Mouse (Mus musculus): Measurements from ENCODE around the gene Gimap4. TPM values are rescaled to one million over a fixed set of nuclear protein-coding genes. Genes with fewer than 3 reads are reported as not detected.

Gene Gimap4
- polyA plus RNA-seq, 1 experiment, result 0.53 TPM

- Histone ChIP-seq H3K4me3 (ENCODE audit: control insufficient read depth, low read depth, low read length) (no peak overlapping the region), H3K27me3 (ENCODE audit: control insufficient read depth, insufficient read depth, low read length) (no peaks in the 10 kb centered on the region), H3K4me1 (ENCODE audit: control insufficient read depth, insufficient read depth, low read length) (peaks cover 7% of the 10 kb centered on the region; the same call in 1 of the 2 replicates), H3K36me3 (ENCODE audit: control insufficient read depth, insufficient read depth, low read length) (no peaks in the 10 kb centered on the region), H3K27ac (ENCODE audit: control insufficient read depth, insufficient read depth, low read depth, low read length) (no peak overlapping the region)
- TF ChIP-seq CTCF (IDR thresholded peaks at IDR 0.05; ENCODE audit: control insufficient read depth, insufficient read depth, insufficient replicate concordance, low read depth, low read length) (no peak), POLR2A (IDR thresholded peaks at IDR 0.05; ENCODE audit: control insufficient read depth, low read depth, low read length) (no peak)
Measured at GRCm38 (mm10) chr6:48739780-48740055, 55.4 kb downstream of the Gimap4 start.

DNA sequence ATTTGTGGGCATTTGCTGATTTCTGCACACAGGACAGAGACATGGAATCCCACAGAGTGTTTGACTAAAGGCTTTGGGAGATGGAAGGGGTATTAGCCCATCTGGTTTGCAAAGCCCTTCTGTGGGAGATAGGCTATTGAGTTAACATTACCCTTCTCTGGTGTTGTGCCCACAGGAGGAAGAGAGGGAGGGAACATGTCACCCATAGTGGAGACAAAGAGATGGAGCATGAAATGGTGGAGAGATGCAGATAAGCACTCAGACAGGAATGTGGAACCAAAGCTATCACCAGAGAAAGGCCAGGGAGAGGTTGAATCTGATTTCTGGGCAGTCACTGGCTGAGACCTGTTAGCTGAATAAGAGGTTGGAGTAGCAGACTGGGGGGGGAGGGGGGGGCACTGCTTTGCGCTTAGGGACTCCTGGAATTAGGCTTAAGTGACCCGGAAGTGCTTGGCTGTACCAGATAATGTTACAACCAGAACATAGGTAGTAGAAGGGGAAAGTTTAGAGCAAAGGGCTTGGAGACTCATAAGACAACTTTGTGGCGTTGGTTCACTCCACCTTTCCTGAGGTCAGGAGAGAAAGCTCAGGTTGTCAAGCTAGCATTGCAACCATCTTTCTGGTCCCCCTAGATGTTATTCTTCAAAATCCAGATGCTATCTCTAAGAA, 56.3 kb downstream of the Gimap4 start:
- Histone ChIP-seq H3K4me1 (ENCODE audit: control insufficient read depth, insufficient read depth, low read length) (peaks cover 7% of the 10 kb centered on the region; the same call in 1 of the 2 replicates), H3K4me3 (ENCODE audit: control insufficient read depth, low read depth, low read length) (no peak overlapping the region), H3K36me3 (ENCODE audit: control insufficient read depth, insufficient read depth, low read length) (no peaks in the 10 kb centered on the region), H3K27me3 (ENCODE audit: control insufficient read depth, insufficient read depth, low read length) (no peaks in the 10 kb centered on the region), H3K27ac (ENCODE audit: control insufficient read depth, insufficient read depth, low read depth, low read length) (no peak overlapping the region)
- TF ChIP-seq CTCF (IDR thresholded peaks at IDR 0.05; ENCODE audit: control insufficient read depth, insufficient read depth, insufficient replicate concordance, low read depth, low read length), result no peak
- TF ChIP-seq POLR2A (IDR thresholded peaks at IDR 0.05; ENCODE audit: control insufficient read depth, low read depth, low read length), result no peak

DNA sequence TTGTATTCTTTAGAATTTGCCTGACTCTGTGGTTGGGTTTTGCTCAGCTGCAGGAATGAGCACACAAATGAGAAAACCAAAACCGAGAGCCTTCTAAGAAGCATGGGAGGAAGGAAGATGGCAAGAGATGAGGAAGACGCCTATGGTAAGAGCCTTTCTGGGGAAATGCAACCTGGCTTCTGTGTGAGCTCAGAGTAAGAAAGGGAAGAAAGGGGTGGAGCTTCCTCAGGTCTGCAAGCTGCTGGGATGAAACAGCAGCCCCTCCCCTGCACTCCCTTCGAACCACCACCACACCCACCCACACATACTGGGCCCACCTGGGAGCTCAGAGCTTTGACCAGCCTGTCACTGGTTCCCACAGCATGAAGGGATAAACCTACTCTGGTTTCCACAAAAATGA, 56.9 kb downstream of the Gimap4 start:
- no peaks in the 10 kb centered on the region for H3K36me3 ChIP-seq (ENCODE audit: control insufficient read depth, insufficient read depth, low read length)
- no peak for TF ChIP-seq POLR2A (IDR thresholded peaks at IDR 0.05; ENCODE audit: control insufficient read depth, low read depth, low read length)
- TF ChIP-seq CTCF (IDR thresholded peaks at IDR 0.05; ENCODE audit: control insufficient read depth, insufficient read depth, insufficient replicate concordance, low read depth, low read length), result no peak
- H3K27me3 ChIP-seq (ENCODE audit: control insufficient read depth, insufficient read depth, low read length), result no peaks in the 10 kb centered on the region
- H3K4me3 ChIP-seq (ENCODE audit: control insufficient read depth, low read depth, low read length), result no peak overlapping the region
- no peak overlapping the region for H3K27ac ChIP-seq (ENCODE audit: control insufficient read depth, insufficient read depth, low read depth, low read length)
- H3K4me1 ChIP-seq (ENCODE audit: control insufficient read depth, insufficient read depth, low read length), result peaks cover 10% of the 10 kb centered on the region; the same call in 1 of the 2 replicates

Other genes with a start within 250 kb of the Gimap4 start
- 1.4 and 1.8 TPM in 2 replicates for gene Zfp467, start 238.7 kb upstream of the Gimap4 start, polyA plus RNA-seq (2012; rRNA removed)
- gene Sspo, start 236.3 kb upstream of the Gimap4 start, polyA plus RNA-seq (2012; rRNA removed), result 1.6 and 2.1 TPM in 2 replicates
- 18.7 and 20.4 TPM in 2 replicates for gene Atp6v0e2, start 146.9 kb upstream of the Gimap4 start, polyA plus RNA-seq (2012; rRNA removed)
- 54.3 and 54.4 TPM in 2 replicates for gene Lrrc61, start 129.8 kb upstream of the Gimap4 start, polyA plus RNA-seq (2012; rRNA removed)
- 10.5 and 11.0 TPM in 2 replicates for gene Rarres2, start 111.8 kb upstream of the Gimap4 start, polyA plus RNA-seq (2012; rRNA removed)
- not detected in 2 replicates for gene Gm45021, start 94.9 kb upstream of the Gimap4 start, polyA plus RNA-seq (2012; rRNA removed)
- 16.8 and 17.8 TPM in 2 replicates for gene Repin1, start 90.7 kb upstream of the Gimap4 start, polyA plus RNA-seq (2012; rRNA removed)
- not detected in 2 replicates for gene Gm44965, start 90.6 kb upstream of the Gimap4 start, polyA plus RNA-seq (2012; rRNA removed)
- gene Zfp775, start 82.5 kb upstream of the Gimap4 start, polyA plus RNA-seq (2012; rRNA removed), result 1.8 and 1.9 TPM in 2 replicates
- gene AI854703, start 57.8 kb upstream of the Gimap4 start, polyA plus RNA-seq (2012; rRNA removed), result 0.31 TPM in 2 replicates
- gene Gimap8, start 37.3 kb upstream of the Gimap4 start, polyA plus RNA-seq (2012; rRNA removed), result 0.13 and 0.21 TPM in 2 replicates
- 0.19 TPM in 1 of 2 replicates, not detected in the other for gene Gimap9, start 8.4 kb upstream of the Gimap4 start, polyA plus RNA-seq (2012; rRNA removed)
- gene Gimap6, start 23.7 kb downstream of the Gimap4 start, polyA plus RNA-seq (2012; rRNA removed), result 0.46 and 0.57 TPM in 2 replicates
- gene Gm28053, start 34.1 kb downstream of the Gimap4 start, polyA plus RNA-seq (2012; rRNA removed), result not detected in 2 replicates
- not detected in 2 replicates for gene Gimap7, start 34.1 kb downstream of the Gimap4 start, polyA plus RNA-seq (2012; rRNA removed)
- gene Gimap1, start 54.5 kb downstream of the Gimap4 start, polyA plus RNA-seq (2012; rRNA removed), result 0.31 and 0.36 TPM in 2 replicates
- 0.30 and 0.76 TPM in 2 replicates for gene Gimap5, start 61.6 kb downstream of the Gimap4 start, polyA plus RNA-seq (2012; rRNA removed)
- 0.17 and 0.42 TPM in 2 replicates for gene Gimap3, start 86.3 kb downstream of the Gimap4 start, polyA plus RNA-seq (2012; rRNA removed)
- 18.5 and 19.1 TPM in 2 replicates for gene Tmem176a, start 156.4 kb downstream of the Gimap4 start, polyA plus RNA-seq (2012; rRNA removed)
- gene Tmem176b, start 156.9 kb downstream of the Gimap4 start, polyA plus RNA-seq (2012; rRNA removed), result 49.0 and 49.2 TPM in 2 replicates
- 0.84 and 0.89 TPM in 2 replicates for gene Aoc1, start 188.3 kb downstream of the Gimap4 start, polyA plus RNA-seq (2012; rRNA removed)
- not detected in 2 replicates for gene 1600015I10Rik, start 245.3 kb downstream of the Gimap4 start, polyA plus RNA-seq (2012; rRNA removed)

All from testis, adult 2 months (tissue).